Mouse (Mus musculus) cerebellum, adult (tissue): ENCODE data around the gene Olfr1211.

Source experiments
- ATAC-seq: cut with Nextera tagmentation; 2 replicates; pipeline ENCODE4 v1.9.2; 2017; ENCODE audit warnings: mild to moderate bottlenecking, moderate library complexity, mixed read lengths; ENCODE audit not compliant: insufficient number of reproducible peaks, low FRiP score, low TSS enrichment

Gene Olfr1211

GRCm38 (mm10) chr2:88938011-88938410 lies at the start of gene Olfr1211:
Olfr1211 (minus strand) TSS chr2:88938111.
- ATAC-seq, result no peak

GRCm38 (mm10) chr2:88980181-88980580 lies 42.3 kb upstream of the Olfr1211 start, which contains the start of gene Gm13762:
Gm13762 (minus strand) TSS chr2:88980281.
- no peak for ATAC-seq

GRCm38 (mm10) chr2:88953669-88954068 lies 15.8 kb upstream of the Olfr1211 start, which contains the start of gene Olfr1212:
Olfr1212 (plus strand) TSS chr2:88953969.
- ATAC-seq, result no peak

- ATAC-seq, result no peak
Measured at GRCm38 (mm10) chr2:88915057-88915456, 22.9 kb downstream of the Olfr1211 start, which contains the start of gene Olfr1209. Olfr1209 (minus strand) TSS chr2:88915157.

GRCm38 (mm10) chr2:88902211-88902610 lies 35.7 kb downstream of the Olfr1211 start, which contains the start of gene Olfr1208:
Olfr1208 (minus strand) TSS chr2:88902311.
- ATAC-seq, result no peak
